Mouse (Mus musculus) gastrocnemius, postnatal 10 days (tissue): ENCODE data around the gene Olfr867. TPM values are rescaled to one million over a fixed set of nuclear protein-coding genes. Genes with fewer than 3 reads are reported as not detected.

Experiments
- DNase-seq: peaks from one replicate; pipeline ENCODE4 v3.0.0; 2021; ENCODE audit warnings: mixed read lengths
- long read RNA-seq, 2 experiments: library from polyadenylated mRNA; stranded (forward); transcript quantifications; one replicate each; pipeline ENCODE4 v2.0.0; 2021
- microRNA-seq, 2 experiments: library from miRNA; unstranded; fragments of <30 nt; microRNA quantifications; one replicate each; pipeline ENCODE4 v1.2.0; 2021
- total RNA-seq, 2 experiments: library from RNA; stranded (reverse); gene quantifications; 2 replicates each; pipeline ENCODE4 v1.2.3; 2021

Gene Olfr867
- total RNA-seq: not detected
- long read RNA-seq, experiment 1: 0 reads
- long read RNA-seq, experiment 2: 0 reads

DNA sequence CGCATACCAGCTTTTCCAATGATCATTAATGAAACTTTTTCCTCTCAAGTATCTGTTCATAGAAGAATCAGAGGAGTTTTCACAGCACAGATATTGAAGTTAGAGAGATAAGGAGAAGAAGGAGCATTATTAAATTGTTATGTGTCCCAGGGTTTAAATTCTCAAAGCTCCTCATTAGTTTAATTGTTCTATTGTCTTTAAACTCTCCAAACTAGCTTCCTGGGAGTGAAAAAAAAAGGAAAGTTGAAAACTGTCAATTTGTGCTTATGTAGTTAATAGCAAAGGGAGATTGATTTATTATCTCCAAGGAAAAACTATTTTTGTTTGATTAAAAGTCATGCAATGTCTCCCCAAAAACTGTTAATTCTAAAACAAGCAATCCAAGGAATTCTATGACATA, at the start of gene Olfr867:
Gene Olfr867 (minus strand): TSS at position 101 of the 400 bp plus-strand sequence.
- DNase-seq: no peak

- no peak for DNase-seq
Observed at GRCm38 (mm10) chr9:20098326-20098725, 41.0 kb upstream of the Olfr867 start, which contains the start of gene Olfr868. Olfr868 (plus strand) TSS chr9:20098626.

DNA sequence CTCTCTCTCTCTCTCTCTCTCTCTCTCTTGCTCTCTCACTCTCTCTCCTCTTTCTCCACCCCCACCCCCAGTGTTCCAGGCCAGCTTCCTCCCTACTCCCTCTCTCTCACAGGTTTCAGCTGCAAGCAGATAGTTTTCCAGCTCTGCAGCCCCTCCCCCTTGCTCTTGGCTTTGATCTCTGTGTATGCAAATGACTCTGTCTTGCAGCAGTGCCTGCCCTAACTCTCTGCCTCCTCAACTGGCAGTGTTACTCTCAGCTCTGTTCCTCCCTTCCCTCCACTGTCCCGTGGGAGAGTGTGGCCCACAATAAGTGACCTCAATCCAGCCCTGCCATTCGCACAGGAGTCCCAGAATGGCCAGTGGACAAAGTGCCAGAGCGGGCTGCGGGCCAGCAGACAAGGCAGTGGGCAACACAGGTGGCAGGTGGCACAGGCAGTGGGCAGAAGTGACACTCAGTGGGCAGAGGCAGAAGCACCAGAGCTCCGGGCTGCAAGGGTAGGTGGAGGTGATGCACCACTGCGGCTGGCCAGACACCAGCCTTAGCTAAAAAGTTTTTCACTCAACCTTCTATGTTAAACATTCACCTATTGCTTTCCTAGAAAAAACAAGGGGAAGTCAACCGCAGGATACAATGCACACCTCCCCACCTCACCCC, 16.3 kb upstream of the Olfr867 start:
- DNase-seq: no peak

DNA sequence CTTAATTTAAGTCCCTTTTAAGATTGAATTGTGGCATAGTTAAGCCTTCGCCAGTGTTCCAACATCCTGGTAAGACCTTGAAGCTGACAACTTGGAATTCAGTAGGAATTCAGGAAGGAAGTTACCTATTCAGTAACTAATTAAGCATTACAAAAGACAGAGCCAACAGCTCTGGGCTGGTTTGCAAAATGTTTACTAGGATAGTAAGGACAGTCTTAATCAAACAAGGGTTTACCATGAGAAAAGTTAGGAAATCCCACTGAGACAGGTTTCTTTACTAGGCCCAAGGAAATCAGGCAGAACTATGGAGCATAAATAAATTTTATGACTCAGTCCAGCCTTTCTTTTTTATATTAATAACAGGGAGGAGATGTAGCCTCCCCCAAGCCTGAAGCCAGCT, 13.9 kb upstream of the Olfr867 start:
- DNase-seq: no peak

DNA sequence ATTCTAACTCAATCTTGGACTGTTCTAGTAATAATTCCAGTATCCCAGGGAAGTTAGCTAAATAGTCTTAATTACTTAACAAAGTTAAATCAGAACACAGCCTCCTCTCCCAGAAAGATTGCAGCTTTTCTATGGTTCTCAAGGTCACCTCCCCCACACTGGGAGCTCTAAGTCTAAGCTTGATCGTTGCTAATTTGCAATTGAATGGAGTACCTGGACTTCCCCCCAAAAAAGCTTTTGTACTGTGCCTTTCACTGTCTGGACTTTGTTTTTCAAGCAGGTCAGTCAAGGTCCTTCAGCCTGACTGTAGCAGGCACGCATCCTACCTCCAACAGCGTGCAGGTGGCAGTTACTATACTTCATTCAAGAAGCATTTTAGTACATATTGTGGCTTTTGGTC, 12.9 kb upstream of the Olfr867 start:
- no peak for DNase-seq

DNA sequence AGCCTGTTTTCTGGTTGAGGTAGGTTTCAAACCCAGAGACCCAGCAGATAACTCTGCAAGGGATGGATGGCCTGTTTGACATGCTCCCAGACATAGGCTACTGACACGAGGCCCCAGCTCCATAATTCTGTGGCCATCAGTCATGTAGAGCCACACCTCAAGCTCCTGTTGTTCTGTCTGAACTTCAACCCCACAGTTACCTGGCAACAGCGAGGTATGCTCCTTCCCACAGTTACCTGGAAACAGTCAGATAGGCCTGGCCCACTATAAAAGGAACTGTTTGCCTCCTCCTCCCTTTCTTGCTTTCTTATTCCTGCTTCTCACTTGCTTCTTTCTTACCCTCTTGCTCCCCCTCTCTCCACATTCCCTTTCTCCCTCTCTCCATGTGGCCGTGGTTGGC, 9.4 kb downstream of the Olfr867 start:
- DNase-seq: no peak

DNA sequence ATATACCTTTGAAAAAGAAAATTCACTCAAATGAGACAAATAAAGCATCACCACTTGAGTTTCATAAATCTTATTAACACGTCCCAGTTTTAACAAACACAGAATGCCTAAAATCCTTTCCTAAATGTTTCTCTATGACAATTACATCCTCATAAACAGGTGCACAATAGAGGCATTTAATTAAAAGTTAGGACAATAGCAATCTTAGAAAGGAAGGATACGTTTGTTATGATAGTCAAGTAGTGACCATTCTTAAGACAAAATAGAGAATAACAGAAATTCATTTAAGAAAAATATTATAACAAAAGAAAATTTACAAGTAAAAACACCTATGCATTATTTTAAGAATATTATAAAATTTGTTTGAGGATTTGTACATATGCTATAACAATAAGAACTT, 29.4 kb downstream of the Olfr867 start, which contains the start of gene Olfr866:
Gene Olfr866 (minus strand): TSS at position 101 of the 400 bp plus-strand sequence.
- DNase-seq: no peak

Small RNA genes lying within 50 kb of the gene (microRNA-seq; reads per million reads assigned to microRNA genes)
- gene Gm26231: 0 reads per million in 2 experiments
- 0 reads per million in 2 experiments for gene Gm44395

Other genes with a start within 250 kb of the Olfr867 start
- not detected for gene Olfr860, start 207.8 kb downstream of the Olfr867 start, total RNA-seq
- gene Olfr862, start 169.6 kb downstream of the Olfr867 start, total RNA-seq: not detected
- gene Olfr77, start 140.7 kb downstream of the Olfr867 start, total RNA-seq: not detected
- not detected for gene Olfr866, start 29.5 kb downstream of the Olfr867 start, total RNA-seq
- gene Olfr868, start 41.1 kb upstream of the Olfr867 start, total RNA-seq: not detected
- not detected for gene Olfr869, start 71.4 kb upstream of the Olfr867 start, total RNA-seq
- gene Olfr870, start 116.5 kb upstream of the Olfr867 start, total RNA-seq: not detected
- gene Olfr871, start 154.6 kb upstream of the Olfr867 start, total RNA-seq: not detected
- gene Olfr872, start 179.6 kb upstream of the Olfr867 start, total RNA-seq: not detected
- gene Olfr39, start 224.8 kb upstream of the Olfr867 start, total RNA-seq: not detected
- not detected for gene Olfr873, start 241.0 kb upstream of the Olfr867 start, total RNA-seq